8 mouse cellular contexts compared by ENCODE assay signal in genomic region chr16:21845800-21846671, GRCm38 (mm10). TPM values are rescaled to one million over a fixed set of nuclear protein-coding genes. Genes with fewer than 3 reads are reported as not detected.
DNase-seq lines count a peak whose midpoint lies in the region; ATAC-seq and TF ChIP-seq lines count a peak whose summit lies in the region.

No protein-coding gene starts in this region.

- peak; percentile 75 for DNase-seq in layer of hippocampus, adult 11-12 months (ENCODE audit: low spot score)
- no peak for DNase-seq in layer of hippocampus, adult 9-10 months (ENCODE audit: low spot score)
- DNase-seq in cerebellum, adult 8-10 months = peak; percentile 71
- peak; percentile 72 to 83 for DNase-seq in frontal cortex, adult 2 months (ENCODE audit: extremely low spot score in 1 of 2, low spot score in 1 of 2)
- peak; percentile 17 to 80 for DNase-seq in left cerebral cortex, adult 8-10 months (ENCODE audit: low spot score in 2 of 2)

- TF ChIP-seq POLR2A in small intestine, adult 2 months (IDR thresholded peaks at IDR 0.05; ENCODE audit: low read depth, low read length) = no peak

- H3K27me3 ChIP-seq in hindbrain, embryonic 16.5 days (replicated peaks; ENCODE audit: control insufficient read depth, insufficient read depth, low read length) = no peaks in the 10 kb centered on the region
- H3K27me3 ChIP-seq in small intestine, adult 2 months (ENCODE audit: control insufficient read depth, insufficient read depth, low read length) = no peaks in the 10 kb centered on the region

- H3K4me3 ChIP-seq in hindbrain, embryonic 16.5 days (ENCODE audit: low read length) = peak overlapping the region; percentile 57
- peak overlapping the region; percentile 53 for H3K4me3 ChIP-seq in small intestine, adult 2 months (ENCODE audit: low read depth, low read length)

- under 1% methylated on average over 16 of the region's 16 CpGs for WGBS in hindbrain, embryonic 16.5 days
- 2% methylated on average over 16 of the region's 16 CpGs for WGBS in small intestine, adult 2 months

- H3K4me1 ChIP-seq in hindbrain, embryonic 16.5 days (ENCODE audit: control insufficient read depth, insufficient read depth, low read depth, low read length) = peaks cover 8% of the 10 kb centered on the region
- H3K4me1 ChIP-seq in small intestine, adult 2 months (ENCODE audit: control insufficient read depth, insufficient read depth, insufficient read length, low read length) = peaks cover 4% of the 10 kb centered on the region

- peak overlapping the region; percentile 64 for H3K4me2 ChIP-seq in hindbrain, embryonic 16.5 days (ENCODE audit: low read length)

- TF ChIP-seq CTCF in small intestine, adult 2 months (IDR thresholded peaks at IDR 0.05; ENCODE audit: extremely low read depth, insufficient read length, insufficient replicate concordance, low read depth, low read length) = no peak

- peak; percentile 100 for ATAC-seq in hindbrain, embryonic 16.5 days
- ATAC-seq in megakaryocyte progenitor cell, adult 5-6 weeks (replicated peaks; ENCODE audit: poor library complexity) = peak; percentile 71

- no peaks in the 10 kb centered on the region for H3K9me3 ChIP-seq in hindbrain, embryonic 16.5 days (ENCODE audit: control insufficient read depth, low read length)

- peak overlapping the region; percentile 70 for H3K9ac ChIP-seq in hindbrain, embryonic 16.5 days (ENCODE audit: low read depth, low read length)

- no peaks in the 10 kb centered on the region for H3K36me3 ChIP-seq in hindbrain, embryonic 16.5 days (ENCODE audit: control insufficient read depth, insufficient read depth, low read length)
- H3K36me3 ChIP-seq in small intestine, adult 2 months (ENCODE audit: control insufficient read depth, insufficient read depth, low read length) = peaks cover 3% of the 10 kb centered on the region; the same call in 1 of the 2 replicates

- H3K27ac ChIP-seq in hindbrain, embryonic 16.5 days (ENCODE audit: low read depth, low read length) = peak overlapping the region; percentile 89
- peak overlapping the region; percentile 2; the same call in 1 of the 2 replicates for H3K27ac ChIP-seq in small intestine, adult 2 months (ENCODE audit: insufficient read depth, low read depth, low read length)

RNA-seq across cellular contexts. Expression of gene Map3k13, which starts 51.9 kb away (rescaled TPM):
- polyA plus RNA-seq in frontal cortex, adult 2 months (2012; rRNA removed) = 7.8 and 7.9 TPM in 2 replicates
- 5.1 and 6.2 TPM in 2 replicates for polyA plus RNA-seq in hindbrain, embryonic 16.5 days (2015; fragmentation: Nextera tagmentation; extraction: Ambion mirVana)
- total RNA-seq in left cerebral cortex, adult 8-10 months (2022) = 10 to 100 TPM; 13.6 to 17.6 (median 15.8) TPM
- 0.10 TPM in 1 of 2 replicates, not detected in the other for total RNA-seq in megakaryocyte progenitor cell, adult 5-6 weeks (2015)
- total RNA-seq in megakaryocyte progenitor cell, adult 5-6 weeks (2017) = 0.03 TPM in 1 of 2 replicates, not detected in the other
- polyA plus RNA-seq in small intestine, adult 2 months (2012; rRNA removed) = 4.6 and 11.2 TPM in 2 replicates

RNA-seq across cellular contexts. Expression of gene Ehhadh, which starts 58.4 kb away (rescaled TPM):
- 5.7 and 6.1 TPM in 2 replicates for polyA plus RNA-seq in frontal cortex, adult 2 months (2012; rRNA removed)
- polyA plus RNA-seq in hindbrain, embryonic 16.5 days (2015; fragmentation: Nextera tagmentation; extraction: Ambion mirVana) = 2.0 and 2.5 TPM in 2 replicates
- 1 to 10 TPM; 2.4 to 3.3 (median 2.6) TPM for total RNA-seq in left cerebral cortex, adult 8-10 months (2022)
- 2.1 and 2.3 TPM in 2 replicates for total RNA-seq in megakaryocyte progenitor cell, adult 5-6 weeks (2015)
- total RNA-seq in megakaryocyte progenitor cell, adult 5-6 weeks (2017) = 2.6 and 2.9 TPM in 2 replicates
- 20.4 and 21.1 TPM in 2 replicates for polyA plus RNA-seq in small intestine, adult 2 months (2012; rRNA removed)
